Mouse (Mus musculus) ovary, adult 18-20 months (tissue): ENCODE measurements at regions not wholly inside any gene's neighbourhood (a gene's known extent, or its start where the extent isn't known, plus 50 kb on each side); places are given as distances from the start of the nearest gene placed in this dataset.

ENCODE experiments used
- DNase-seq: peaks from one replicate; pipeline ENCODE4 v3.0.0; 2022; ENCODE audit warnings: low spot score, mixed read lengths

DNA sequence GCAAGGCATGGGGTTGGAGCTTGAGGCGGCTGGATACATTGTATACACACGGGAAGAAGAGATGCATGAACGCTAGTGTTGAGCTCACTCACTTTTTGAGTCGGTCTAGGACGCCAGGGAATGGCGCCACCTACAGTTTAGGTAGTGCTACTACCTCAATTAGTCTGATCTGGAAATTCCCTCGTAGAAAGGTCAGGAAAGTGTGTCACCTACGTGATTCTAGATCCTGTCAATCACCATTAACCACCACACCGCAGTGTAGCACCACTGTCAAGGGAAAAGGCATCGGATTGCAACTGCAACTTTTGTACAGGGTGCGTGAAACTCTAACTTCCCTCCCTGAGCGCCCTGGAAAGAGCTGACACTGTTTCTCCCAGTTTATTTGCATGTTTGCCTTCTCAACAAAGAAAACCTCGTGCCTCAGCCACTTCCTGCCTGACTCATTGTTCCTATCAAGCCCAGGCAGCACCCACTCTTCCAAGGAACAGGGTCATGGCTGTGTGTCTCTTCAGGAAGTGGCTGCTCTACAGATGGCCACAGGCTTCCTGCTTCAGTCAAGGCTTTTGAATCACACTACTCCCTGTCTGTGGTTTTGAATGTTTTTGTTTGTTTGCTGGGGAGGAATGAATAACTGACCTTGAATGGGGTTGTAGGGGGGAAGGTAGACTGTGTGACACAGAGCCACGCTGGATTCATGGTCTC lies 231.6 kb upstream of the Jmjd1c start:
- DNase-seq: peak; percentile 81

GRCm38 (mm10) chr10:66865010-66865582 lies 230.8 kb upstream of the Jmjd1c start:
- no peak for DNase-seq

DNA sequence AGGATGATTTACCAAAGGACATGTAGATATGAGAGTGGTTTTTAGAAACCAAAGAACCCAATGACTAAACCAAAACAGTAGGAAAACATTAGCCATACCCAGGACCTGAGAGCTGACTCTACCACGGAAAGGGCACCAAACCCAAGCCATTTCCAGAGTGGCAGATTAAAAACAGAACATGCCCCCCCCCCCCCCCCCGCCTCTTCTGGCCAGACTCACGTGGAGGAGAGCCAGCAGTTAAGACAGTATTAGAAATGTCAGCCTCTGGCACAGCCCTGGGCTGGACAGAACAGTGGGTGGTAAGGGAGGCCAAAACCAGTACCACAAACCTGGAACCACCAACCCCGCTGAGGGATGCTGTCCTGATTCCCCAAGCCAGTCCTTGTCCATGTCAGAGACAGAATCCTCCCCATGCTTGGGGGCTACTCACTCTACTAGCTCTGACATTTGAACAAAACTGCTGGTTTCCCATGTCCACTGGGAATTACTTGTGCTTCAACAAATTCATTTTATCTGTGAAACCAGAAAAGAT lies 224.7 kb upstream of the Jmjd1c start:
- no peak for DNase-seq

DNA sequence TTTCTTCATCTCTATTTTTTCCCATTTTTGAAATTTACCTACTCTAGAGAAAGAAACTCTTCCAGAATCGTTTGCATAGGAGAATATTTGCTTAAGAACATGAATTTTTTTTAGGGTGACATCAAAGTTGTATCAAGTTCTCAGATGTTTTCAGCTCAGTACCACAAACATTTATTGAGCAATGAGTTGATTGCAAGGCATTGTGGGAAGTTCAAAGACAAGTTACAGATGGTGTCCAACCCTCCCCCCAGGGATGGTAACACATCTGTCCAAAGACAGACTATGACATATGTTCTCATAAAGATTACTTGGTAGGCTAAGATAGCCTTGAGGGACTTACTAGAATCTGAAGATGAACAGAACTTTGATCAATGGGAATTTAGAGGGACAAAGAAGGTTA lies 224.3 kb upstream of the Jmjd1c start:
- DNase-seq: no peak

DNA sequence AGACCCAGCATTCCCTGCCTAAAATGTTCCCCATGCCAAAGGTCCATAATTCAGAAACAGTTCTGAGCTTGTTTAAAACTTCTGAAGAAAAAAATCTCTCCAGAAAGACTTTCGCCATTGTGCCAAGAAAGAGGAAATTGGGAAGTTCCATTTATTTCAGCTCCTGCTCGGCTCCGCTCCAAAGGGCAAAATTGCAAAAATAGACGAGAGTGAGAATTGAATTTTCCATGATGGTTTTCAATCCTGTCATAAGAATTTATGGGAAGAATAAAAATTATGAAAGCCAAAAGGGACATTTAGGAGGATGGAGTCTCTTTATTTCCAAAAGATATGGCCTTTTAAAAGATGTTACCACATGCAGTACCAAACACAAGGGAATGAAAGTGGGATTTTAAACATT lies 222.5 kb upstream of the Jmjd1c start:
- DNase-seq: no peak

- no peak for DNase-seq
Observed at GRCm38 (mm10) chr10:66879071-66879470, 216.9 kb upstream of the Jmjd1c start.

- DNase-seq: no peak
Observed at GRCm38 (mm10) chr10:66882825-66883224, 213.1 kb upstream of the Jmjd1c start.

DNA sequence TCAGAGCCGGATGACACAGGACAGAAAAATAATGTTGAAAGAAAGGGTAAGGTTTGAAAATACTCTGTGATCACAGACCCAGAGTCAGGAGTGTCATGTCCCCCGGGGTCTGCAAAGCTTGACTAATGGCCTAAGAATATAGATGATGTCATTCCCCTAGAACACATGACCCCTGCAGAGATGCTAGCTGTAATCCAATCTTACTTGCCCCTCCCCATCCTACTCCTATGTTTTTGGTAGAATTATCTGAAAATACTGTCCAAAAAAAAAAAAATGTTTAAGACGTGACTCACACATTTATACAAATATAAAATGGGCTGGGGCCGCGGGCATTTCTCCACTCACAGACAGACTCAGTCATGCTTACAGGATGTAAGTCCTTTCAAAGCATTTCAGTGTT lies 210.3 kb upstream of the Jmjd1c start:
- no peak for DNase-seq

DNA sequence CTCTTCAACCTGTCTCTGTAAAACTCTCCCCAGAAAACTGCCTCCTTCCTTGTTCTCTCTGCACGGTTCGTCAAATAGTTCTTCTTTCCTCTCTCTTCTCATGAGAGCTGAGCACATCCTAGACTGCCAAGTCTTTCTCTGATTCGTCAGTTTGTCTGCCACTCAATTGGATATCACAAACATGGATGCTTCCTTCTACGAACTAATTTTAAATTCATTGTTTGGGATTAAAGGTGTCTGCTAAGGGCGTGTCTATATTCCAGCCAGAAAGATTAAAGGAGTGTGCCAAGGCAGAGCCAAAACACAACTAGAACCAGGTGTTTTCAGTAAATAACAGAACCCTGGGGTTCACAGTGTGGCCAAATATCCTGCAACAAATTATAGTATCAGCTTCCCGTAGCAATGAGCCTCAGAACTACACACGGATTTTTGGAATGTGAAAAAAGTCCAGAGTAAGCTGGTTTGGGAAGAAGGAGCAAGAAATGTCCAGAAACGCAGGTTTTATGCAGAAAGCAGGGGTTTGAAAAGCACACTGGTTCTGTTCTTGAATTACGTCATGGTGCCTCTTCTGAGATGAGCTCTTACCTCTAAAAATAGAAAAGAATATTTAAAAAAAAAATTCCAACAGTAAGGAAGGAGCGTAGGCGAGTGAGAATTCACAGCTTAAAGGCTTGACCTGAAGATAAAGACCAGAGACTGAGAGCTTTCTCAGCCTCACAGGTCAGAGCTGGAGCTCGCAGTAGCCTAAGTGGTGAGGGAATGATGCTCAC lies 206.0 kb upstream of the Jmjd1c start:
- DNase-seq: no peak

- no peak for DNase-seq
Observed at GRCm38 (mm10) chr10:66891811-66892210, 204.1 kb upstream of the Jmjd1c start.

DNA sequence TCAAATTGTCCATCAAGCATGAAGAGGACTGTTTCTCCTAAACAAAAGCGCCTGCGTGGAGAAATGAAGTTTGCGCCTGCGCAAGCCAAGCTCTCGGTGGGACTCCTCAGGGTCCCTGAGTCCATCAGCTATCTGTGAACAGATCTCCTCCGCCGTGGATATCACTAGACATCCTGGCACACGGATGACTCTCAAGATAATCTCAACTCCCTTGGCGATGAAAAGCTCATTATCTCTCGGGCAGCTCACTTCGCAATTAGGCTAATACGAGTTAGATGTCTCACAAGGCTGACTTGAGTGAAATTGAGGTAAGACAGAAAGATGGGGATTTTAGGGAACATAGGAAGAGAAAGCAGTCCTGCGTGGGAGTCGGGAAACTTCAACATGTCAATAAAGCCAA lies 202.1 kb upstream of the Jmjd1c start:
- DNase-seq: no peak

DNA sequence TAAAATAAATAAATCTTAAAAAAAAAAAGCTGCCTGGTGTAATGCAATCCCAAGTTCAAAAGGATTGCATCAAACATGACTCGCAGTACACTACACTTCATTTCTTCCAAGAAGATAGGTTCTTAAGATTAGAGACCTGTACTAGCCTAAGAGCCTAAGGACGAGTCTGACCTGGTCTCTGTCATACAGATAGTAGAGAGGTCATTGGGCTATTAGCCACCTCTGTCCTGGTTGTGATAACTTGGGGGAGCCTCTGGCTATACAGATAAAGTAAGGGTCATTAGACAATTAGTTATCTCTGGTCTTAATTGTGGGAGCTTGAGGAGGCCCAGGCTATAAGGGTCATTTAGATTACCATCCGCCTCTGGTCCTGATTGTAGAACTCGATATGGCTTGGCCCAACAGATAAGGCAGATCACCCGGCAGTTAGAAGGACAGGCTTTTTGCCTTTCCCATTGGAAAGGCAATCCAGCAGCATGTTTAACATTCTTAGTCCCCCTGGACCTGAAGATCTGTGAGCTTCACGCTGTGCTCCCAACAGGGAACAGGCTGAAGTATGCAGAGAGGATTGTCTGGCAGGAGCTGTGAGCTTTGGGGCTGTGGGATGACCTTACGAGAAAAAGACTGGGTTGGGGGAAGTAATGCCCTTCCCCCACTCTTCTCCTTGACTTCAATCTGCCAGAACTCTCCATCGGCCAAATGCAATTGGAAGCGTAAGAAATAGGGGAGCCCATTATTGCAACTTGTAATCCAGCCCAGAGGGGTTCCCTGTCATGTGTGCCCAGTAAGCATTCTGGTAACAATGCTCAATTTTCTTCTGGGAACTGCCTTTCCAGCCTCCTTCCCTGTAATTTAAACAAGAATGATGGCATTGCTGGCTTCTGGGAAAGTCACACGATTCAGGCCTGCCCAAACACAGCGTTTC lies 199.0 kb upstream of the Jmjd1c start:
- no peak for DNase-seq

GRCm38 (mm10) chr10:66899724-66900123 lies 196.2 kb upstream of the Jmjd1c start:
- no peak for DNase-seq

GRCm38 (mm10) chr10:66900781-66901180 lies 195.1 kb upstream of the Jmjd1c start:
- no peak for DNase-seq

DNA sequence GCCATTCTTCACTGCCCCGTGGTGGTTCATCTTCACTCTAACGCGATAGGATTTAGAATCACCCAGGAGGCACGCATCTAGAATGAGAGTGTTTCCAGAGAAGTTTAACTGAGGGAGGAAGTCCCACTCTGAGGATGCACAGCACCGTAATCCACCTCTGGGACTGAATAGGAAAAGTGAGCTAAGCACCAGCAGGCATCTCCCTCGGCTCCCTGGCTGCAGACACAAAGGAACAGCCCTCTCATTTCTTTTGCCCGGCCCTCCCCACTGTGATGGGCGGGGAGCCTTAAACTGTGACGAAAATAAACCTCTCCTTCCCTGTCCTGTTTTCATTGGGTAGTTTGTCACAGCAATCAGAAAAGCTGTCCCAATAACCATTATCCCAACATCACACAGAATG lies 194.1 kb upstream of the Jmjd1c start:
- DNase-seq: no peak

- DNase-seq: no peak
Observed at GRCm38 (mm10) chr10:66904552-66905367, 191.2 kb upstream of the Jmjd1c start.

- DNase-seq: no peak
Observed at GRCm38 (mm10) chr10:66907842-66908241, 188.1 kb upstream of the Jmjd1c start.

- DNase-seq: no peak
Observed at GRCm38 (mm10) chr10:66909204-66909889, 186.6 kb upstream of the Jmjd1c start.

GRCm38 (mm10) chr10:66909905-66910681 lies 185.8 kb upstream of the Jmjd1c start:
- no peak for DNase-seq
